Mouse (Mus musculus) stomach, embryonic 16.5 days (tissue): ENCODE results near the gene Pde10a. TPM values are rescaled to one million over a fixed set of nuclear protein-coding genes. Genes with fewer than 3 reads are reported as not detected.
A peak's percentile ranks its signal among the peaks of the same experiment; 100 is the strongest.

ENCODE experiments used
- ATAC-seq: fragments of 200-750 bp; cut with Nextera tagmentation; 2 replicates; pipeline ENCODE4 v1.8.0; 2017; ENCODE audit warnings: moderate number of reproducible peaks, moderate TSS enrichment; ENCODE audit not compliant: insufficient read depth, low FRiP score
- H3K27ac ChIP-seq: fragments of 300-500 bp; sonication (generic); 2 replicates; pipeline ENCODE4 v1.5.1; 2014; ENCODE audit warnings: low read length
- H3K27me3 ChIP-seq: fragments of 300-500 bp; sonication (generic); 2 replicates; pipeline ENCODE4 v1.6.1; 2014; ENCODE audit warnings: low read length, control low read depth, mixed read lengths; ENCODE audit not compliant: control insufficient read depth, insufficient read depth
- H3K36me3 ChIP-seq: fragments of 300-500 bp; sonication (generic); 2 replicates; pipeline ENCODE4 v1.6.1; 2014; ENCODE audit warnings: low read length; ENCODE audit not compliant: control insufficient read depth, insufficient read depth
- H3K4me1 ChIP-seq: fragments of 300-500 bp; sonication (generic); 2 replicates; pipeline ENCODE4 v1.6.1; 2014; ENCODE audit warnings: low read length, control low read depth, mixed read lengths; ENCODE audit not compliant: control insufficient read depth, insufficient read depth
- H3K4me2 ChIP-seq: fragments of 300-500 bp; sonication (generic); 2 replicates; pipeline ENCODE4 v1.6.1; 2014; ENCODE audit warnings: low read depth, low read length, mixed read lengths
- H3K4me3 ChIP-seq: fragments of 300-500 bp; sonication (generic); replicated peaks from 2 replicates; pipeline ENCODE4 v1.5.1; 2014; ENCODE audit warnings: mild to moderate bottlenecking, low read length
- H3K9ac ChIP-seq: fragments of 300-500 bp; sonication (generic); 2 replicates; pipeline ENCODE4 v1.6.1; 2014; ENCODE audit warnings: low read length
- H3K9me3 ChIP-seq: fragments of 300-500 bp; sonication (generic); replicated peaks from 2 replicates; pipeline ENCODE4 v1.6.1; 2016; ENCODE audit warnings: low read length, control low read depth; ENCODE audit not compliant: control insufficient read depth
- WGBS: fragments of 180-500 bp; shearing (Covaris S2); extraction: QIAGEN DNeasy Blood & Tissue Kit; methylation state at CpG from one replicate; pipeline ENCODE4 v1.1.7; 2014; 5-methylcytosine and 5-hydroxymethylcytosine counted together
- polyA plus RNA-seq: library from polyadenylated mRNA; unstranded; fragments of >200 nt; fragmentation: Nextera tagmentation; extraction: Ambion mirVana; gene quantifications from 2 replicates; pipeline ENCODE4 v1.2.1, GENCODE M21; 2015

Pde10a gene
- 1.1 and 1.2 TPM in 2 replicates for polyA plus RNA-seq

- Histone ChIP-seq H3K4me1 (peaks cover 13% of the 10 kb centered on the region), H3K9me3 (no peaks in the 10 kb centered on the region), H3K27me3 (peaks cover 38% of the 10 kb centered on the region), H3K9ac (peak within 1 kb of the TSS; percentile 60), H3K4me2 (peak within 1 kb of the TSS; percentile 97), H3K4me3 (peak within 1 kb of the TSS; percentile 52), H3K27ac (no peak within 1 kb of the TSS), H3K36me3 (no peaks in the 10 kb centered on the region)
- ATAC-seq = peak; percentile 21; the same call in 1 of the 2 replicates
- 3% methylated on average over 22 of the region's 22 CpGs for WGBS
These were observed at the start of gene Pde10a for GRCm38 (mm10) chr17:8525225-8525721. Pde10a (plus strand) TSS chr17:8525372.

- Histone ChIP-seq H3K27me3 (no peaks in the 10 kb centered on the region; the same call in 1 of the 2 replicates), H3K4me1 (no peaks in the 10 kb centered on the region), H3K4me2 (no peak overlapping the region), H3K9me3 (no peaks in the 10 kb centered on the region), H3K9ac (no peak overlapping the region), H3K36me3 (no peaks in the 10 kb centered on the region), H3K4me3 (no peak overlapping the region), H3K27ac (no peak overlapping the region)
- ATAC-seq = no peak
- WGBS = 66% methylated on average over 3 of the region's 3 CpGs
These were observed 46.6 kb upstream of the Pde10a start for GRCm38 (mm10) chr17:8478554-8478953.

- WGBS = 80% methylated on average over 9 of the region's 9 CpGs
- Histone ChIP-seq H3K36me3 (no peaks in the 10 kb centered on the region), H3K4me3 (no peak overlapping the region), H3K4me1 (no peaks in the 10 kb centered on the region), H3K9me3 (no peaks in the 10 kb centered on the region), H3K9ac (no peak overlapping the region), H3K4me2 (no peak overlapping the region), H3K27me3 (no peaks in the 10 kb centered on the region; the same call in 1 of the 2 replicates), H3K27ac (no peak overlapping the region)
- ATAC-seq = no peak
These were observed 45.6 kb upstream of the Pde10a start for GRCm38 (mm10) chr17:8479493-8480128.

DNA sequence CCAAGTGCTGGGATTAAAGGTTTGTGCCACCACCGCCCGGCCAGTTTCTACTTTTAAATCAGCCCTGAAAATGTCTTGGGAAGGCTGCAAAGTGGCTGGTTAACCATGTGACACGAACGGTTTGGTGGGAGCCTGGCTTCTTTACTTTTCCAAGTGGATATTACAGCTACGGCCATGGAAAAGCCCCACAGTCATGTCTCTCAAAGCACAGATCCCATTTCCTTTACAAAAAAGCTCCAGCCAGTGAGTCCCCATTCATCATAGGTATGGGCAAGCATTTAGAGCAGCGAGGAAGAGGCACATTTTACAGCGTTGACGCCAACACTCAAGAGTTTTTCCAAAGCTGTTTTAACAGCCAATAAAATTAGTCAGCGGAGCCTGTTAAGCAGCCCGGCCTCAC lies 43.4 kb upstream of the Pde10a start:
- Histone ChIP-seq H3K27ac (no peak overlapping the region), H3K4me2 (no peak overlapping the region), H3K36me3 (no peaks in the 10 kb centered on the region), H3K9me3 (no peaks in the 10 kb centered on the region), H3K4me3 (no peak overlapping the region), H3K4me1 (no peaks in the 10 kb centered on the region), H3K27me3 (no peaks in the 10 kb centered on the region; the same call in 1 of the 2 replicates), H3K9ac (no peak overlapping the region)
- ATAC-seq = no peak
- 82% methylated on average over 10 of the region's 10 CpGs for WGBS

GRCm38 (mm10) chr17:8482876-8483275 lies 42.3 kb upstream of the Pde10a start:
- Histone ChIP-seq H3K27ac (no peak overlapping the region), H3K4me2 (no peak overlapping the region), H3K4me3 (no peak overlapping the region), H3K27me3 (no peaks in the 10 kb centered on the region; the same call in 1 of the 2 replicates), H3K9ac (no peak overlapping the region), H3K36me3 (no peaks in the 10 kb centered on the region), H3K9me3 (no peaks in the 10 kb centered on the region), H3K4me1 (no peaks in the 10 kb centered on the region)
- 86% methylated on average over 7 of the region's 7 CpGs for whole genome bisulfite sequencing
- ATAC-seq = no peak

GRCm38 (mm10) chr17:8484246-8484645 lies 40.9 kb upstream of the Pde10a start:
- no peak for ATAC-seq
- H3K9ac ChIP-seq = no peak overlapping the region
- no peaks in the 10 kb centered on the region; the same call in none of the 2 replicates for H3K27me3 ChIP-seq
- H3K36me3 ChIP-seq = no peaks in the 10 kb centered on the region
- H3K4me2 ChIP-seq = no peak overlapping the region
- H3K4me1 ChIP-seq = no peaks in the 10 kb centered on the region
- 54% methylated on average over 3 of the region's 3 CpGs for WGBS
- no peak overlapping the region for H3K27ac ChIP-seq
- H3K9me3 ChIP-seq = no peaks in the 10 kb centered on the region
- no peak overlapping the region for H3K4me3 ChIP-seq

DNA sequence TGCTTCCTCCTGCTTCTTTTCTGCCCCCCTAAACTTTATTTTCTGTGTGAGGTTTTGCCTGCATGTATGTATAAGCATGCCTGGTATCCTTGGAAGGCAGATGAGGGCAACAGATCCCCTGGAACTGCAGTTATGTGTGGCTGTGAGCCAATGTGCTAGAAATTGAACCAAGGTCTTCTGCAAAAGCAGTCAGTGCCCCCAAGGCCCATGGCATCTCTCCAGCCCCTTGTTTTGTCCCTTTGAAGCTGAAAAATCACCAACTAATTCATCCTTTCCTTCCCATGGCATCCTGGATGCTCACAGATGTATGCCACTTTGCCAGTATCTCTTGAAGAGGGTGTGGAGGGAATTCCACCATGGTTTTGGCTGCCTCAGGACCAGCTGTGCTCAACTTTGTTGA lies 40.0 kb upstream of the Pde10a start:
- no peaks in the 10 kb centered on the region for H3K9me3 ChIP-seq
- no peak for ATAC-seq
- H3K27me3 ChIP-seq = no peaks in the 10 kb centered on the region; the same call in none of the 2 replicates
- no peaks in the 10 kb centered on the region for H3K36me3 ChIP-seq
- no peak overlapping the region for H3K4me2 ChIP-seq
- no peak overlapping the region for H3K27ac ChIP-seq
- no peak overlapping the region for H3K4me3 ChIP-seq
- no peak overlapping the region for H3K9ac ChIP-seq
- no peaks in the 10 kb centered on the region for H3K4me1 ChIP-seq

- Histone ChIP-seq H3K36me3 (no peaks in the 10 kb centered on the region), H3K27me3 (no peaks in the 10 kb centered on the region; the same call in 1 of the 2 replicates), H3K9me3 (no peaks in the 10 kb centered on the region), H3K9ac (no peak overlapping the region), H3K27ac (no peak overlapping the region), H3K4me3 (no peak overlapping the region), H3K4me1 (no peaks in the 10 kb centered on the region), H3K4me2 (no peak overlapping the region)
- 41% methylated on average over 12 of the region's 12 CpGs for WGBS
- ATAC-seq = no peak
These were observed 37.3 kb upstream of the Pde10a start for GRCm38 (mm10) chr17:8487824-8488223.

DNA sequence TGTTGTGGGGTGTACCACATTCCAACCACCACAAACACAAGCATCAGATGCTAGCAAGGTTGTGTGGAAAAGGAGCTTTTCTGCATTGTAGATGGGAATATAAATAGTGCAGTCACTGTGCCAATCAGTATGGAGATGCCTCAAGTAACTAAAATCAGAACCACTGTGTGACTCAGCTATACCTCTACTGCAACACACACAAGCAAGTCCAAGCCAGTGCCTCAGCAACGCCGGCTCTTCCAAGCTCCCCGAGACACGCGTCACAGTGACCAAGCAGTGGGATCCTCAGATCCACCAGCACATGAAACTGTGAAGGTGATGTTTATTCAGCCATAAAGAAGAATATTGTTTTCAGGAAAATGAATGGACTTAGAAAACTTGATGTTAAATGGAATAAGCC lies 34.2 kb upstream of the Pde10a start:
- H3K4me1 ChIP-seq = no peaks in the 10 kb centered on the region
- no peak overlapping the region for H3K9ac ChIP-seq
- no peak for ATAC-seq
- 89% methylated on average over 5 of the region's 5 CpGs for WGBS
- H3K36me3 ChIP-seq = no peaks in the 10 kb centered on the region
- no peaks in the 10 kb centered on the region for H3K9me3 ChIP-seq
- H3K27ac ChIP-seq = no peak overlapping the region
- H3K27me3 ChIP-seq = no peaks in the 10 kb centered on the region; the same call in 1 of the 2 replicates
- no peak overlapping the region for H3K4me2 ChIP-seq
- no peak overlapping the region for H3K4me3 ChIP-seq
